Mouse (Mus musculus) limb, embryonic 11.5 days (tissue): ENCODE measurements at regions not wholly inside any gene's neighbourhood (a gene's known extent, or its start where the extent isn't known, plus 50 kb on each side); places are given as distances from the start of the nearest gene placed in this dataset.

Experiments used
- ATAC-seq: fragments of 200-750 bp; cut with Nextera tagmentation; 2 replicates; pipeline ENCODE4 v1.8.0; 2017; ENCODE audit warnings: low read depth; ENCODE audit not compliant: insufficient number of reproducible peaks, low FRiP score, low TSS enrichment
- DNase-seq: peaks from one replicate; pipeline ENCODE4 v3.0.0-alpha.2; 2015; ENCODE audit warnings: low spot score
- H3K27ac ChIP-seq: fragments of 300-500 bp; sonication (generic); replicated peaks from 2 replicates; pipeline ENCODE4 v1.5.1; 2014; ENCODE audit warnings: low read depth, mild to moderate bottlenecking, low read length
- H3K27me3 ChIP-seq: fragments of 300-500 bp; sonication (generic); 2 replicates; pipeline ENCODE4 v1.6.1; 2014; ENCODE audit warnings: mild to moderate bottlenecking, low read length, mixed read lengths; ENCODE audit not compliant: control insufficient read depth, insufficient read depth
- H3K36me3 ChIP-seq: fragments of 300-500 bp; sonication (generic); 2 replicates; pipeline ENCODE4 v1.6.1; 2014; ENCODE audit warnings: mild to moderate bottlenecking, low read length, moderate library complexity, mixed read lengths; ENCODE audit not compliant: control insufficient read depth, insufficient read depth
- H3K4me1 ChIP-seq: fragments of 300-500 bp; sonication (generic); 2 replicates; pipeline ENCODE4 v1.6.1; 2014; ENCODE audit warnings: low read length, mixed read lengths; ENCODE audit not compliant: control insufficient read depth, insufficient read depth
- H3K4me2 ChIP-seq: fragments of 300-500 bp; sonication (generic); 2 replicates; pipeline ENCODE4 v1.6.1; 2014; ENCODE audit warnings: low read depth, mild to moderate bottlenecking, moderate library complexity; ENCODE audit not compliant: severe bottlenecking
- H3K4me3 ChIP-seq: fragments of 300-500 bp; sonication (generic); 2 replicates; pipeline ENCODE4 v1.5.1; 2014; ENCODE audit warnings: low read depth, low read length
- H3K9ac ChIP-seq: fragments of 300-500 bp; sonication (generic); 2 replicates; pipeline ENCODE4 v1.6.1; 2014; ENCODE audit warnings: mild to moderate bottlenecking, low read length
- H3K9me3 ChIP-seq: fragments of 300-500 bp; sonication (generic); 2 replicates; pipeline ENCODE4 v1.6.1; 2016; ENCODE audit warnings: low read length; ENCODE audit not compliant: control insufficient read depth
- WGBS: fragments of 180-500 bp; shearing (Covaris S2); extraction: QIAGEN DNeasy Blood & Tissue Kit; methylation state at CpG from one replicate; pipeline ENCODE4 v1.1.7; 2014; 5-methylcytosine and 5-hydroxymethylcytosine counted together

GRCm38 (mm10) chr4:69898831-69899230 lies 511.4 kb downstream of the Cdk5rap2 start:
- Histone ChIP-seq H3K4me2 (no peak overlapping the region), H3K9ac (no peak overlapping the region), H3K27ac (no peak overlapping the region), H3K9me3 (no peaks in the 10 kb centered on the region), H3K36me3 (no peaks in the 10 kb centered on the region), H3K4me1 (no peaks in the 10 kb centered on the region), H3K4me3 (no peak overlapping the region), H3K27me3 (no peaks in the 10 kb centered on the region)
- ATAC-seq (no peak), DNase-seq (no peak)
- WGBS: 67% methylated on average over 1 of the region's 1 CpGs

GRCm38 (mm10) chr4:69896111-69896510 lies 514.1 kb downstream of the Cdk5rap2 start:
- H3K36me3 ChIP-seq: no peaks in the 10 kb centered on the region
- ATAC-seq: no peak
- 0 out of 2 replicates have a peak, but pooled peaks cover 10% of the 10 kb centered on the region for H3K4me1 ChIP-seq
- no peaks in the 10 kb centered on the region for H3K27me3 ChIP-seq
- DNase-seq: no peak
- no peak overlapping the region for H3K4me3 ChIP-seq
- H3K4me2 ChIP-seq: no peak overlapping the region
- no peak overlapping the region for H3K27ac ChIP-seq
- H3K9me3 ChIP-seq: no peaks in the 10 kb centered on the region
- WGBS: 68% methylated on average over 1 of the region's 1 CpGs
- H3K9ac ChIP-seq: no peak overlapping the region

- ATAC-seq (no peak), DNase-seq (no peak)
- H3K27ac ChIP-seq: no peak overlapping the region
- H3K9me3 ChIP-seq: no peaks in the 10 kb centered on the region
- no peaks in the 10 kb centered on the region for H3K36me3 ChIP-seq
- no peak overlapping the region for H3K4me2 ChIP-seq
- no peak overlapping the region for H3K9ac ChIP-seq
- no peaks in the 10 kb centered on the region for H3K27me3 ChIP-seq
- H3K4me3 ChIP-seq: no peak overlapping the region
- H3K4me1 ChIP-seq: 0 out of 2 replicates have a peak, but pooled peaks cover 10% of the 10 kb centered on the region
These were observed 517.4 kb downstream of the Cdk5rap2 start for GRCm38 (mm10) chr4:69892829-69893175.

- WGBS: 33% methylated on average over 8 of the region's 8 CpGs
- H3K36me3 ChIP-seq: no peaks in the 10 kb centered on the region
- no peaks in the 10 kb centered on the region for H3K9me3 ChIP-seq
- no peak overlapping the region for H3K4me3 ChIP-seq
- H3K4me2 ChIP-seq: no peak overlapping the region
- 0 out of 2 replicates have a peak, but pooled peaks cover 10% of the 10 kb centered on the region for H3K4me1 ChIP-seq
- no peak overlapping the region for H3K9ac ChIP-seq
- H3K27ac ChIP-seq: no peak overlapping the region
- H3K27me3 ChIP-seq: no peaks in the 10 kb centered on the region
- DNase-seq (peak; percentile 25), ATAC-seq (peak; percentile 40)
These were observed 518.1 kb downstream of the Cdk5rap2 start for GRCm38 (mm10) chr4:69891898-69892828.

- Histone ChIP-seq H3K9me3 (no peaks in the 10 kb centered on the region), H3K36me3 (no peaks in the 10 kb centered on the region), H3K4me3 (no peak overlapping the region), H3K4me2 (no peak overlapping the region), H3K4me1 (0 out of 2 replicates have a peak, but pooled peaks cover 10% of the 10 kb centered on the region), H3K27ac (no peak overlapping the region), H3K9ac (no peak overlapping the region), H3K27me3 (no peaks in the 10 kb centered on the region)
- DNase-seq (no peak), ATAC-seq (no peak)
- 84% methylated on average over 2 of the region's 2 CpGs for WGBS
These were observed 519.6 kb downstream of the Cdk5rap2 start for GRCm38 (mm10) chr4:69890655-69891054.

GRCm38 (mm10) chr4:69889931-69890634 lies 520.2 kb downstream of the Cdk5rap2 start:
- 22% methylated on average over 5 of the region's 5 CpGs for WGBS
- H3K9ac ChIP-seq: no peak overlapping the region
- 0 out of 2 replicates have a peak, but pooled peaks cover 10% of the 10 kb centered on the region for H3K4me1 ChIP-seq
- H3K27ac ChIP-seq: no peak overlapping the region
- DNase-seq (peak; percentile 53), ATAC-seq (peak; percentile 61; the same call in 1 of the 2 replicates)
- H3K27me3 ChIP-seq: no peaks in the 10 kb centered on the region
- H3K4me3 ChIP-seq: no peak overlapping the region
- H3K9me3 ChIP-seq: no peaks in the 10 kb centered on the region
- no peaks in the 10 kb centered on the region for H3K36me3 ChIP-seq
- no peak overlapping the region for H3K4me2 ChIP-seq

- Histone ChIP-seq H3K4me2 (no peak overlapping the region), H3K9ac (no peak overlapping the region), H3K27ac (no peak overlapping the region), H3K27me3 (no peaks in the 10 kb centered on the region), H3K4me1 (no peaks in the 10 kb centered on the region), H3K4me3 (no peak overlapping the region), H3K36me3 (no peaks in the 10 kb centered on the region), H3K9me3 (no peaks in the 10 kb centered on the region)
- DNase-seq (no peak), ATAC-seq (no peak)
- 12% methylated on average over 2 of the region's 2 CpGs for WGBS
These were observed 533.5 kb downstream of the Cdk5rap2 start for GRCm38 (mm10) chr4:69876734-69877133.

- ATAC-seq: no peak
- 62% methylated on average over 2 of the region's 2 CpGs for WGBS
These were observed 539.6 kb downstream of the Cdk5rap2 start for GRCm38 (mm10) chr4:69870638-69871037.

More at GRCm38 (mm10) chr4:69870638-69871037, 539.6 kb downstream of the Cdk5rap2 start:
- H3K4me2 ChIP-seq: no peak overlapping the region
- H3K9ac ChIP-seq: no peak overlapping the region
- DNase-seq: no peak
- H3K27me3 ChIP-seq: no peaks in the 10 kb centered on the region
- no peak overlapping the region for H3K27ac ChIP-seq
- H3K4me3 ChIP-seq: no peak overlapping the region
- H3K9me3 ChIP-seq: no peaks in the 10 kb centered on the region
- H3K36me3 ChIP-seq: no peaks in the 10 kb centered on the region
- H3K4me1 ChIP-seq: no peaks in the 10 kb centered on the region
